Mouse (Mus musculus) CH12.LX (cell line): Measurements from ENCODE around the gene Lrrk2. TPM values are rescaled to one million over a fixed set of nuclear protein-coding genes. Genes with fewer than 3 reads are reported as not detected.
"Not testable (repeated sequence)": the region's sequence is repeated elsewhere in the genome, so short reads cannot be mapped to it uniquely, and the experiment has no call there.

Experiments
- DNase-seq: peaks from one replicate; pipeline ENCODE4 v3.0.0-alpha.2; 2013; ENCODE audit errors: extremely low read depth
- H3K27ac ChIP-seq: 2 replicates; pipeline ENCODE4 v1.5.1; 2012; ENCODE audit warnings: low read depth, mild to moderate bottlenecking, control low read depth, moderate library complexity; ENCODE audit not compliant: insufficient read depth
- H3K27me3 ChIP-seq: replicated peaks from 2 replicates; pipeline ENCODE3; 2012; ENCODE audit warnings: inconsistent platforms
- H3K36me3 ChIP-seq, 2 experiments: replicated peaks in 1 of 2; 2 replicates each; pipeline versions ENCODE3 to v1.6.1; 2012; ENCODE audit warnings: inconsistent platforms in 1 of 2, low read length in 1 of 2, mild to moderate bottlenecking in 1 of 2, mixed read lengths in 1 of 2, moderate library complexity in 1 of 2; ENCODE audit not compliant: control insufficient read depth in 1 of 2, insufficient read depth in 1 of 2
- H3K4me1 ChIP-seq, 2 experiments: 2 replicates each; pipeline ENCODE4 v1.6.1; 2012; ENCODE audit warnings: inconsistent platforms in 1 of 2, moderate library complexity in 1 of 2; ENCODE audit not compliant: insufficient read depth in 2 of 2, control insufficient read depth in 1 of 2
- H3K4me2 ChIP-seq: 2 replicates; pipeline ENCODE4 v1.6.1; 2012; ENCODE audit warnings: low read depth, mild to moderate bottlenecking, control low read depth; ENCODE audit not compliant: poor library complexity, insufficient read depth, severe bottlenecking
- H3K4me3 ChIP-seq, 3 experiments: fragments of 150-350 bp in 1 of 3; sonication (generic) in 1 of 3; replicated peaks in 1 of 3; 2 replicates each; pipeline versions ENCODE3 to v1.5.1; 2011 to 2012; ENCODE audit warnings: low read depth in 2 of 3, low read length in 2 of 3, mild to moderate bottlenecking in 2 of 3, moderate library complexity in 2 of 3, control low read depth in 1 of 3, improper control_type of control experiment in 1 of 3, inconsistent platforms in 1 of 3, mixed read lengths in 1 of 3; ENCODE audit not compliant: poor library complexity in 1 of 3
- H3K79me2 ChIP-seq: replicated peaks from 2 replicates; pipeline ENCODE4 v1.6.1; 2012; ENCODE audit warnings: mild to moderate bottlenecking, moderate library complexity; ENCODE audit not compliant: control insufficient read depth, poor library complexity, insufficient read depth, severe bottlenecking; ENCODE audit errors: extremely low read depth
- H3K9ac ChIP-seq: 2 replicates; pipeline ENCODE4 v1.6.1; 2012; ENCODE audit warnings: low read depth, mild to moderate bottlenecking, control low read depth, moderate library complexity; ENCODE audit not compliant: insufficient read depth
- H3K9me3 ChIP-seq: replicated peaks from 2 replicates; pipeline ENCODE3; 2012; ENCODE audit warnings: low read length, inconsistent platforms, mixed read lengths
- IRF4 ChIP-seq: IDR thresholded peaks from 2 replicates; pipeline ENCODE4 v1.6.1; 2014; ENCODE audit warnings: low read depth, mild to moderate bottlenecking, inconsistent platforms, low read length, improper control_type of control experiment
- JUN ChIP-seq: IDR thresholded peaks from 2 replicates; pipeline ENCODE4 v1.6.1; 2011; ENCODE audit warnings: low read depth, mild to moderate bottlenecking, low read length, improper control_type of control experiment, moderate library complexity; ENCODE audit not compliant: insufficient read depth
- MAFK ChIP-seq: IDR thresholded peaks from 2 replicates; pipeline ENCODE4 v1.6.1; 2011; ENCODE audit warnings: low read length, improper control_type of control experiment; ENCODE audit not compliant: insufficient replicate concordance
- ZKSCAN1 ChIP-seq: IDR thresholded peaks from 2 replicates; pipeline ENCODE4 v1.6.1; 2012; ENCODE audit warnings: low read depth, inconsistent platforms, low read length, improper control_type of control experiment, borderline replicate concordance
- ZMIZ1 ChIP-seq: IDR thresholded peaks from 2 replicates; pipeline ENCODE4 v1.6.1; 2012; ENCODE audit warnings: low read depth, mild to moderate bottlenecking, inconsistent platforms, low read length, improper control_type of control experiment
- dilution Hi-C: fragments of 300-500 bp; cut with MboI; formaldehyde crosslinking; loops from 2 replicates; pipeline ENCODE4 v1.14.3; 2020; ENCODE audit warnings: low sequenced_read_pairs; ENCODE audit not compliant: extremely low pct_unique_long_range_greater_than_20kb, extremely low pct_ligation_motif_present
- in situ Hi-C: fragments of 300-500 bp; cut with MboI; formaldehyde crosslinking; loops from 3 replicates; pipeline ENCODE4 v1.14.3; 2019; ENCODE audit warnings: low sequenced_read_pairs, low pct_ligation_motif_present, low pct_unique_long_range_greater_than_20kb, mixed read lengths
- polyA plus RNA-seq: library from polyadenylated mRNA; unstranded; fragments of >175 nt; gene quantifications from 2 replicates; pipeline ENCODE4 v1.2.1, GENCODE M21; 2012; ENCODE audit warnings: low read depth; ENCODE audit not compliant: insufficient read length
- total RNA-seq, 2 experiments: library from RNA; depleted of rRNA; stranded (reverse); fragments of 300-350 nt in 1 of 2; fragments of >200 nt in 1 of 2; gene quantifications; 2 replicates each; pipeline ENCODE4 v1.2.3; 2012 to 2014

Lrrk2 gene
- total and polyA plus RNA-seq, 3 experiments: not detected

- in situ Hi-C loops: no loop called here
- Histone ChIP-seq H3K9ac (no peak within 1 kb of the TSS), H3K4me3 (no peak within 1 kb of the TSS), H3K4me1 (no peaks in the 10 kb centered on the region), H3K9me3 (peaks cover 59% of the 10 kb centered on the region), H3K27ac (no peak within 1 kb of the TSS), H3K79me2 (no peaks in the 10 kb centered on the region), H3K4me2 (no peak within 1 kb of the TSS), H3K36me3 (no peaks in the 10 kb centered on the region), H3K27me3 (no peaks in the 10 kb centered on the region)
- TF ChIP-seq JUN (no peak), ZMIZ1 (no peak), ZKSCAN1 (no peak), MAFK (no peak), IRF4 (no peak)
- no peak for DNase-seq
- dilution Hi-C loops: no loop called here
Measured at GRCm38 (mm10) chr15:91837965-91838364, 165.0 kb downstream of the Lrrk2 start, which contains the start of gene Smgc. Gene Smgc (plus strand): TSS chr15:91838265.

- H3K27me3 ChIP-seq, H3K4me3 ChIP-seq, H3K9ac ChIP-seq, H3K27ac ChIP-seq, dilution Hi-C loops, H3K36me3 ChIP-seq, H3K4me1 ChIP-seq, H3K4me2 ChIP-seq, in situ Hi-C loops, H3K79me2 ChIP-seq, DNase-seq: not testable (repeated sequence)
- peaks cover 42% of the 10 kb centered on the region for H3K9me3 ChIP-seq
Measured at GRCm38 (mm10) chr15:91864130-91864529, 191.2 kb downstream of the Lrrk2 start.

Other genes starting within 250 kb of the Lrrk2 start
- not detected in 2 replicates for gene Slc2a13, start 99.9 kb upstream of the Lrrk2 start, total RNA-seq (2012; rRNA removed)
- not detected in 2 replicates for gene Slc2a13, start 99.9 kb upstream of the Lrrk2 start, total RNA-seq (2014; rRNA removed)
- gene Slc2a13, start 99.9 kb upstream of the Lrrk2 start, polyA plus RNA-seq: not detected in 2 replicates
- not detected in 2 replicates for gene Smgc, start 165.1 kb downstream of the Lrrk2 start, total RNA-seq (2012; rRNA removed)
- gene Smgc, start 165.1 kb downstream of the Lrrk2 start, total RNA-seq (2014; rRNA removed): not detected in 2 replicates
- gene Smgc, start 165.1 kb downstream of the Lrrk2 start, polyA plus RNA-seq: not detected in 2 replicates